Mouse (Mus musculus) cerebellum, adult 2 months (tissue): ENCODE data around the gene 1700037H04Rik.

Experiments used
- CTCF ChIP-seq: fragments of 200-500 bp; IDR thresholded peaks from 2 replicates; pipeline ENCODE4 v1.5.1; 2011; ENCODE audit warnings: low read depth, mild to moderate bottlenecking, control low read depth, low read length, moderate library complexity, borderline replicate concordance; ENCODE audit not compliant: insufficient read depth
- POLR2A ChIP-seq: fragments of 200-500 bp; IDR thresholded peaks from 2 replicates; pipeline ENCODE4 v1.6.1; 2011; ENCODE audit warnings: low read length, control low read depth, borderline replicate concordance; ENCODE audit not compliant: insufficient read depth

DNA sequence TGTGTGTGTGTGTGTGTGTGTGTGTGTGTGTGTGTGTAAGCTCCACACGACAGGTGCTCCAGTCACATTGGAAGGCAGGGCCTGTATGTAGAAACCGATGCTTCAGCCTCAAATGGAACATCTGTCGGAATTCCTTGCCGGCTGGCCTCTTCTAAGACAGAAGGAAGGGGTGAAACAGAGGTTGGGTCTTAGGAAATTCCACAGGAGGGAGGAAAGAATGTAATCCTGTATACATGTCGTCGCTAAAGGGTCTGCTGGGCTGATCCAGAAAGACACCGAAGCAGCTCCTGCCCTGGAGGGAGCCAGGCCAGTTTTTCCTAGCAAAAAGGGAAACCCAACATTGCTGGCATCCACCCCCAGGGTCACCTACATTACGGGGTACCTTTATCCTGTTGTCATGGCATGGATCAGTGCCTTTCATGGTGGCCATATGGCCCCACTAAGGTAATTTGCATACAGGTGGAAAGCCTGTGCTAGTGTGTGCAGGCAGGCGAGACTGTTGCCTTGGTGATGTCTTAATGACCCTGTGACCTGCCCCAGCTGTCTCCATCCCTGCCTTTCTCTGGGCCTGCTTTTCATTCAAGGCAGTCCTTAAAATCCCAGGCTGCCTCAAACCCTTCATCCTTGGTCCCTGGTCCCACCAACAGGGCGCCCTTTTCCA is 30.6 kb upstream of the 1700037H04Rik start:
- TF ChIP-seq CTCF (no peak), POLR2A (no peak)
